Mouse (Mus musculus): Measurements from ENCODE around the gene Smim14. TPM values are rescaled to one million over a fixed set of nuclear protein-coding genes. Genes with fewer than 3 reads are reported as not detected.
"Not testable (repeated sequence)": the region's sequence is repeated elsewhere in the genome, so short reads cannot be mapped to it uniquely, and the experiment has no call there.

The Smim14 gene
- polyA plus RNA-seq (2012; rRNA removed), result 111 and 119 TPM in 2 replicates

DNA sequence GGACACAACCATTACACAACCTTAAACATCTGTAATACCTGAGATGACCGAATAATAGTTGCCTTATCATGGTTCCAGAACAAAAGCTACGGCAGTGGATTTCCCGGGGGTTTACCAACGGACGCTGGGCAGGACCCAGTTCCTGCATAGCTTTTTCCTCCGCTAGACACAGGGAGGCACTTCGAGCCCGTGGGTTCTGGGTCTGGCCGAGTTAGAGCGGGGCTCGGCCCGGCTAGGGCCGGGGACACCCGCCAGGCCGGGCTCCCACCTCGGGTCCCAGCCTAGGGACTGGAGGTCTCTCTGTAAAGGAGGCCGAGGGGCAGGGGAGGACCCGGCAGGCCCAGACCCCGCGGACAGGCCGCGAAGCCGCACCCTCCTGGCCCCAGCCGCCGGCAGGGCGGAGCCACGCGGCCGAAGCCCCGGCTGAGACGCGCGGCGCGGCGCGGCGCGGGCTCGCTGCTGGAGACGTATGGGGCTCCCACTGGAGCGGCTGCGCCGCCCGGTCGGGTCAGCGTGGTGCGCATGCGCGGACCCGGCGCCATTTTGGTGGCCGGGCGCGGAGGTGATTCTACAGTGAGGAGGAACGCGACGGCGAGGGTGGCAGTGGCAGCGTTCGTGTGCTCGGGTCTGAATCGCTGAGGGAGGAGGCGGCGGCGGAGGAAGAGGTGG, at the start of gene Smim14, which contains the start of gene Ube2k:
Gene Smim14, minus strand, starts transcription at position 434 of the 669 bp plus-strand sequence.
Gene Ube2k, plus strand, starts transcription at position 483 of the 669 bp plus-strand sequence.
- no peak for DNase-seq (ENCODE audit: low read depth, low spot score)
- under 1% methylated on average over 63 of the region's 66 CpGs for WGBS

GRCm38 (mm10) chr5:65586291-65586690, 49.3 kb upstream of the Smim14 start:
- DNase-seq (ENCODE audit: low read depth, low spot score), result peak; percentile 31
- 43% methylated on average over 5 of the region's 5 CpGs for WGBS

DNA sequence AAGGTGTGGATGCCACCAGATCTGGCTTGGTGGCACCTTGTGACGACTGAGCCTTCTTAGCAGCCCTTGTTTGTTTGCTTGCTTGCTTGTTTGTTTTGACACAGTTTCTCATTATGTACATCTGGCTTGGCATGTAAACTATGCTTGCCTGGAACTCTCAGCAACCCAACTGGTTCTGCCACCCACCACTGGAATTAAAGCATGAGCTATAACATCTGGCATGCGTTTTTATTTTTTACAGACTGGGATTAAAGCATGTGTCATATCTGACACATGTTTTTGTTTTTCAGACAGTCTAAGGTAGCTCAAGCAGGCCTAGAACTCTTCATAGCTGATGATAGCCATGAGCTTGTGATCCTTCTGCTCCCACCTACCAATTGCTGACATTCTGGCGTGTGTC, 41.6 kb upstream of the Smim14 start:
- no peak for DNase-seq (ENCODE audit: low read depth, low spot score)
- 77% methylated on average over 3 of the region's 3 CpGs for WGBS

DNA sequence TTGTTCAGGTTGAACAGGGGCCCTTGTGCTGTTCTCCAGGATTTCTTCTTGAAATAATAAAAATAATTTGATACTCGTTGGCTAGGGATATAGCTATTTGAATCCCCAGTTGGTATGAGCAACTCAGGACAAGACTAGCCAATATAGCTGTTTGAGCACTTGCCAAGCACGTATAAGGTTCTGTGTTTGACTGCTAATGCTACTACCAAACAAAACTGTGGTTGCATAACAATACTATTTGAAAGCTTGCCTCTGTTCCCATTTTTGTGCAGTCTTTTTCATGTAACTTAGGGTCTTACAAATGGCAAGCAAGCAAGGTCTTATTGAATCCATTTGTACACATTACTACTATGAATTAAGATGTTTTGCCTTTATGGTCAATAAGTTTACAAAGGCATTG, 38.9 kb upstream of the Smim14 start:
- DNase-seq (ENCODE audit: low read depth, low spot score), result no peak
- 71% methylated on average over 2 of the region's 2 CpGs for WGBS

DNA sequence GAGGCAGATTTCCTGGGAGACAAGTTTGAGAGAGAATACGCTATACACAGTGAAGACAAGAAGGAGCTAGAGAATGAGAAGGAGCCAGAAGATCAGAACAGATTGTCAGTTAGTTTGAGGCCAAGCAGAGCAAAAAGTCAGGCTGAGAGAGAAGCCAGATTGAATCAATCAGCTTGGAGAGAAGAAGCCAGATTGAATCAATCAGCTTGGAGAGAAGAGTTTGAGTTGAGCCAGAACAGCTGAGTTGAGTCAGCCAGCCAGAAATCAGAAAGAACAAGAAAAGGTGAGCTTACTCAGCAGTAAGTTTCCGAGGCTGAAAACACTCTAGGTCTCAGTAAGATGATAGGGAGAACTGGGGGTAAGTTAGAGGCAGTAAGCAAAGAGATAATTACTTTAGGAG, 37.9 kb upstream of the Smim14 start:
- no peak for DNase-seq (ENCODE audit: low read depth, low spot score)
- 85% methylated on average over 2 of the region's 2 CpGs for WGBS

DNA sequence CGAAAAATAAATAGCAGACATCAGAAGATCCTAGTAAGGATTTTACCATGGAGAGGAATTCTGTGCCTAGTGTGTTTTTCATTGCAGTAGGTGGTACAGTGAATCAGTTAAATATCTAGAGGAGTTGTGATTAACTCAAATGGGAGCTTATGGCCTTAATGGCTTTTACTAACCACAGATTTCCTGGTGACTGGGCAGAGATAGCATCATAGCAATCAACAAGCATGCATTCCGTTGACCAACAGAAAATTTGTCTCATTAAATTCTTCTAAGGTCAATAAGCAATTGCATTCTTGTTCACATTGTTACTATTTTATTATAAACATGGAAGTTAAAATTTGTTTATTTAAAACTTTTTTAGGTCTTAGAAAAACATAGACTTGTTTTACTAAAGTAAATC, 28.5 kb upstream of the Smim14 start:
- no peak for DNase-seq (ENCODE audit: low read depth, low spot score)
- WGBS, result 74% methylated on average over 2 of the region's 2 CpGs

- WGBS, result 62% methylated on average over 20 of the region's 20 CpGs
- DNase-seq (ENCODE audit: low read depth, low spot score), result no peak
Observed at GRCm38 (mm10) chr5:65561125-65561893, 24.3 kb upstream of the Smim14 start.

GRCm38 (mm10) chr5:65557109-65557508, 20.1 kb upstream of the Smim14 start:
- DNase-seq (ENCODE audit: low read depth, low spot score), result no peak

- 71% methylated on average over 1 of the region's 1 CpGs for WGBS
- no peak for DNase-seq (ENCODE audit: low read depth, low spot score)
Observed at GRCm38 (mm10) chr5:65549677-65550076, 12.7 kb upstream of the Smim14 start.

- WGBS, result 92% methylated on average over 2 of the region's 2 CpGs
- DNase-seq (ENCODE audit: low read depth, low spot score), result no peak
Observed at GRCm38 (mm10) chr5:65544616-65545015, 7.6 kb upstream of the Smim14 start.

DNA sequence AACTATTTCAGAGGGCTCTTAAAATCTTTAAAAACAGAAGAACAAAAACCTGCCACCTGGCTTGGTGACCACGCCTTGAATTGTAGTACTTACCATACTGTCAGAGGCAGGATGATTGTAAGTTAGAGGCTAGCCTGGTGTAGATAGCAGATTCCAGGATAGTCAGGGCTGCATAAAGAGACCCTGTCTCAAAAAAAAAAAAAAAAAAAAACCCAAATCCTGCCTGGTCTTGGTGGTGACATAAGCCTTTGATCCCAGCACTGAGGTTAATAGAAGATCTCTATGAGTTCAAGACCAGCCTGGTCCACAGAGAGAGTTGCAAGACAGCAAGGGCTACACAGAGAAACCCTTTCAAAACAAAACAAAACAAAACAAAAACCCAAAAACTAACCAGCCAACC, 6.5 kb upstream of the Smim14 start:
- 51% methylated on average over 1 of the region's 1 CpGs for WGBS
- DNase-seq (ENCODE audit: low read depth, low spot score), result no peak

DNA sequence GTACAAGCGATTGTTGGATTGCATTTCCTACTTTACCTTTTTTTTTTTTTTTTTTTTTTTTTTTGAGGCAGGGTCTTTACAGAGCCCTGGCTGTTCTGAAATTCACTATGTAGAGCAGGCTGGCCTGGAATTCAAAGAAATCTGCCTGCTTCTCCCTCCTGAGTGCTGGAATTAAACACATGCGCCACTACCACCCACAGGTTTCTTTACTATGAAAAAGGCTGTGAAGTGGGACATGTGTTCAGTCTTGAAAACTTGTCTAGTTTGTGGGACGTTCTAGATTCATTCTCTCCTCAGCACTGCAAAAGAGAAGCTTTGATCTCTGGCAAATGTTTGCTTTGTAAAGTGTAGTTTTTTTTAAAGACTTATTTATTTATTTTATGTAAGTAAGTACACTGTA, 4.9 kb upstream of the Smim14 start:
- 65% methylated on average over 3 of the region's 3 CpGs for WGBS
- DNase-seq (ENCODE audit: low read depth, low spot score), result no peak

- 95% methylated on average over 3 of the region's 3 CpGs for WGBS
- DNase-seq (ENCODE audit: low read depth, low spot score), result no peak
Observed at GRCm38 (mm10) chr5:65539786-65540185, 2.8 kb upstream of the Smim14 start.

DNA sequence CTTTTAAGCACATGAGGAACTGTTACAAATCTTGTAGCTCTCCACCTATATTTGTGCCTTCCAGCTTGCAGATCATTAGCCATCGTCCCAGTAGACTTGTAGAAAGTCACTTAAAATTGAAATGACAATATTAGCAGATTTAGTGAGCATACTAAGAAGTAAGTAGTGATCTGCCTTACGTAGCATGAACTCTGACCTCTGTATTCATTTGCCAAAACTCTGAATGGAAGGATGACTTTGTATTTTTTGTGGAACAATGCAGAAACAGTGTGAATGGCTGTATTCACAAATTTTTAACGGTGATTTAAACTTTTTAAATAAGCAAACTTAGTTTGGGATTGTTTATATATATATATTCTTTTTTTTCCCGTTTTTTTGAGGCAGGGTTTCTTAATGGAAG, 1.8 kb upstream of the Smim14 start:
- DNase-seq (ENCODE audit: low read depth, low spot score), result no peak
- 11% methylated on average over 4 of the region's 4 CpGs for WGBS

GRCm38 (mm10) chr5:65538121-65538520, 1.1 kb upstream of the Smim14 start:
- WGBS, result under 1% methylated on average over 4 of the region's 4 CpGs
- no peak for DNase-seq (ENCODE audit: low read depth, low spot score)

GRCm38 (mm10) chr5:65537420-65538071, 562 bp upstream of the Smim14 start:
- no peak for DNase-seq (ENCODE audit: low read depth, low spot score)
- WGBS, result 1% methylated on average over 54 of the region's 59 CpGs

DNA sequence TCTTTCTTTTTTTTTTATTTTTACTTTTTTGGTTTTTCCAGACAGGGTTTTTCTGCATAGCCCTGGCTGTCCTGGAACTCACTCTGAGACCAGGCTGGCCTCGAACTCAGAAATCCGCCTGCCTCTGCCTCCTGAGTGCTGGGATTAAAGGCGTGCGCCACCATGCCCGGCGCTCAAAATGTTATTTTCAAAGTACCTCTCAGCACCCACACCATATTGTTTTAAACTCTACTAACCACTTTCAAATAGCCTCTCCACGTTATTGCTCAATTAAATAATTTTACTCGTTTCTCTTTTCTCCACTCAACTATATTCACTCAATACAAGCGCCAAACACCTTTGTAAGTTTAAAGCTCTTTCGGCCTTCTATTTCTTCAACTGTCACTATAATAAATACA, 917 bp downstream of the Smim14 start:
- 64% methylated on average over 10 of the region's 10 CpGs for WGBS
- DNase-seq (ENCODE audit: low read depth, low spot score), result not testable (repeated sequence)

DNA sequence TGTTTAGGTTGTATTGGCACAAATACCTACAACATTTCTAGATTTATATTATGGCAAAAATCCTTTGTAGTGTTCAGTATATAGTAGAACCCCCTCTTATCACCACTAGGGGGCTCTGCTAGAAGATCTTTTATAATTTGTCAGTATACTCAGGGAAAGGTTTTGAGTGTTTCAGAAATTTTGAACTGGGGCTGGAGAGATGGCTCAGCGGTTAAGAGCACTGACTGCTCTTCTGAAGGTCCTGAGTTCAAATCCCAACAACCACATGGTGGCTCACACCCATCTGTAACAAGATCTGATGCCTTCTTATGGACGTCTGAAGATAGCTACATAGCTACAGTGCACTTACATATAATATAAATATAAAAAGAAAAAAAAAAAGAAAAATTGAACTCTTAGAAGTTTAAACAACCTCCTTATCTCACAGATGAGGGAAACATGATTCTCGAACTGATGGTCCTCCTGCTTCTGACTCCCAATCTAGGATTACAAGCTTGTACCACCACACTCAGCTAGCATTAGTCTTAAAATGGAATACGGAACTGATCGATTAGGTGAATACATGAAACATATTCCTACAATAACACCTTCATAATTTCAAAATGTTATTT, 1.4 kb downstream of the Smim14 start:
- DNase-seq (ENCODE audit: low read depth, low spot score), result no peak
- 46% methylated on average over 5 of the region's 5 CpGs for WGBS

DNA sequence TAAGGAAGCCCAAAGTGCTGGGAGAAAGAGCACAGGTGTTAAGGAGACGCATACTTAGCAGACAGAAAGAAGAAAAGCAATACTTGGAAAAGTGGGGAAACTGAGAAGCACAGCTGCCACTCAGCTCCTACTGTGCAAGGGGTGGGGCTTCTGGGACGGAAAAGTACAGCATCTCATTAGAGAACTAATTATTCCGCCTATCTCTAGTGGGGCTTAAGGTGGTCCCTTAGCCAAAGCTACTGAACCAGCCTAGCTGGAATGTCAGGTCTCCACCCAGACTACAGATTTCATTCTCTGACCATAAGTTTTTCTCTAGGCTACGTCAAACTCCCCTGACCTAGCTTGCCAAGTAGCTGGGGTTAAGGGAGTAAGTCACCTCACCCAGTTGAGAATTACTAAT, 2.5 kb downstream of the Smim14 start:
- DNase-seq (ENCODE audit: low read depth, low spot score), result no peak
- 78% methylated on average over 4 of the region's 4 CpGs for WGBS

DNA sequence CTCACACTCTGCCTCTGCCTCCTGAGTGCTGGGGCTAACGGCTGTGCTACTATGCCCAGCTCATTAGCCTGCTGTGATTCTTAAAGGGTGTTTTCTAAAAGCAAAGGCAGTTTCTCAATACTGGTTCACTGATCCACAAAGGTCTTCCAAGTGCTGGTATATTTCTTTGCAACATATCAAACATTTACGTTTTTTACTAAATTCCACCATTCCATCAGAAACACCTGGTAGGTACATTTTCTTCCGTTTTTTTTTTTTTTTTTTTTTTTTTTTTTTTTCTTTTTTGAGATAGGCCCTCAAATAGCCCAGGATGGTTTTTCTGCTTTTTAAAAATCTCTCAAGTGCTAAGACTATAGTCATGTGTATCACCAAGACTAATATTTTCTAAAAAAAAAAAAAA, 5.7 kb downstream of the Smim14 start:
- DNase-seq (ENCODE audit: low read depth, low spot score), result no peak
- WGBS, result 86% methylated on average over 3 of the region's 3 CpGs

Measured in large intestine, adult 2 months (tissue).